Mouse (Mus musculus) bone marrow macrophage, adult 2 months (primary cell): ENCODE measurements around the gene Csrnp3.

Experiments used
- CTCF ChIP-seq: IDR thresholded peaks from 2 replicates; pipeline ENCODE4 v1.5.1; 2012; ENCODE audit warnings: low read depth, mild to moderate bottlenecking, low read length, moderate library complexity
- POLR2A ChIP-seq: IDR thresholded peaks from 2 replicates; pipeline ENCODE4 v1.6.1; 2012; ENCODE audit warnings: mild to moderate bottlenecking, low read depth, low read length, borderline replicate concordance

- TF ChIP-seq POLR2A, result no peak
- TF ChIP-seq CTCF, result no peak
These were observed 53.9 kb downstream of the Csrnp3 start for GRCm38 (mm10) chr2:65899478-65899877.
